Mouse (Mus musculus) adrenal gland, postnatal 4 days (tissue): Measurements from ENCODE around the gene Hspa8. TPM values are rescaled to one million over a fixed set of nuclear protein-coding genes. Genes with fewer than 3 reads are reported as not detected.

Experiments
- DNase-seq, 2 experiments: peaks; one replicate each; pipeline ENCODE4 v3.0.0; 2021 to 2022; ENCODE audit warnings: low spot score in 2 of 2, mixed read lengths in 2 of 2
- total RNA-seq, 2 experiments: library from RNA; stranded (reverse); gene quantifications; 2 replicates each; pipeline ENCODE4 v1.2.3; 2021

Hspa8 gene
- total RNA-seq, 2 experiments from 2014 or later: 1,260 to 1,409 TPM

DNA sequence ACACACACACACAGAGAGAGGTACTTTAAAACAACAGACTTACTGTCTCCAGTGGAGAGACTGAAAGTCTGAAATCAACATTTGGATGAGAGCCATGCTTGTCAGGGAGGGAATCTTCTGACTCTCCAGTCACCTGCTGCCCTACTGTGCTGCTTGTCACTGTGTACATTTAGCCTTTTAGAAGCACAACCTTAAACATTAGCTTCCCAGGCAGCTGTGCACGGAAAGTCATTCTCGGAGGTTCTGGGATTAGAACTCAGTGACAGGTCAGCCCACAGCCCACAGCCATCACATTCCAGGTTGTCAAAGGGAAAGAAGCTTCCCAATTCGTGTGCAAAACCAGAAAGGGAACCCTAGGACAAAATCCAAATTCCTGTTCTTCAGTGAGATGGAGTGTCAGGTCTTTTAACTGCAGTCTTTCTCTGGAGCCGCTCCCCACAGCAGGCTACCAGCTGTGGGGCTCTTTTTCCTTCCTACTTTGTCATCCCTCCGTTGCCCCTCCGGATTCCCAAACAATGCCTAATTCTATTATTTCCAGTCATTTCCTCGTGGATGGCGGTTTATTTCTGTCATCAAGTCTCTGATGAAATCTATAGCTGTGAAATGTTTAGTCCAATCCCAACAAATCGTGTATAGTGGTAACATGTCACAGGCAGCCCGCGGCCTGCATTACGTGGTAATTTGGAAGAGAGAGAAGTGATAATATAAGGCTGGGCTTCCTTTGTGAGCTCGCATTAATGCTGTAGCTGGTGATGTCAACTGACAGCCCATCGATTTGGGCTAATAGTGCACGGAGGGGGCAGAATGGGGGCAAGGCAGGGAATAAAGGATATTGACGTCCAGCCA is 7.5 kb downstream of the Hspa8 start:
- no peak for DNase-seq

DNA sequence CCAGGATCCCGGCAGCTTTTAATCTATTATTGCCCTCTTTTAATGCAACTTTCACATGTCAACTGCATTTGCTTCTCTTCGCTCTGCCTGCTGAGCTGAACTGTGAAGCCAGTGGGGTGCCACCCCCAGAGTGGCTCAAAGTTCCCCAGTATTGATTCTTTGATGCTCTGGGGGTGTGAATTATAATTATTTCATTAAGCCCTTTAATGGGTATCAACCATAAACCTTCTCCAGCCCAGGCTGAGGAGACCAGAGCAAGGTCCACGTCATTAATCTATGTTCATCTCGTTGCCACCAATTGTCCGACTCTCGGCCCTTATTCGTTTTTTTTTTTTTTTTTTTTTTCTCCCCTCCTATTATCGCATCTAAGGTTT is 8.1 kb downstream of the Hspa8 start:
- no peak for DNase-seq

DNA sequence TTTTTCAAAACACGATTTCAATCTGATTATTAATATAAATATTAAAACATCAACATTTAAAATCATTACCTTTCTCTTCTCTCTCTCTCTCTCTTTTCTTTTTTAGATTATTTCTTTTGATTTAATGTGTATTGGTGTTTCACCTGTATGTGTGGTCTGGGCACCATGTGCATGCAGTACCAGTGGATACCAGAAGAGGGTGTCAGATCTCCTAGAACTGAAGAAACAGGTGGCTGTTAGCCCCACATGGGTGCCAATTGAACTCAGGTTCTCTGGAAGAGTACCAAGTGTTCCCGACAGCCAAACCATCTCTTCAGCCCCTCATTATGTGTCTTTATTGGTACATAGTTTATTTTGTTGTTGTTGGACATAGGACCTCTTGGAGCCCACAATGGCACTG is 11.1 kb downstream of the Hspa8 start:
- DNase-seq: no peak

DNA sequence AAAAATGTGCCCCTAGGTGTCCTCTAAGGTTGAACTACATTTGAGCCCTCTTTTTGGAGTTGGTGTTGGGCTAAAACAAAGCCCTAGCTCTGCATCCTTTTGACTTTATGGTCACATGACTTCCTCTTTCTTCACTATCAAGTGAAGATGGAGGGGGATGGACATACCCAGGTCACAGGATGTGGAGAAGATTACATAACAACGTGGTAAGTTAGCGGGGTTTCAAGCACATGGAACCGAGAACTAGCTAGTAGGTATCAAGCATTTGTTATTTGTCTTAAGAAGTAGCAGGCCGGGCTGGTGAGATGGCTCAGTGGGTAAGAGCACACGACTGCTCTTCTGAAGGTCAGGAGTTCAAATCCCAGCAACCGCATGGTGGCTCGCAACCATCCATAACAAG is 13.3 kb downstream of the Hspa8 start:
- DNase-seq: no peak

DNA sequence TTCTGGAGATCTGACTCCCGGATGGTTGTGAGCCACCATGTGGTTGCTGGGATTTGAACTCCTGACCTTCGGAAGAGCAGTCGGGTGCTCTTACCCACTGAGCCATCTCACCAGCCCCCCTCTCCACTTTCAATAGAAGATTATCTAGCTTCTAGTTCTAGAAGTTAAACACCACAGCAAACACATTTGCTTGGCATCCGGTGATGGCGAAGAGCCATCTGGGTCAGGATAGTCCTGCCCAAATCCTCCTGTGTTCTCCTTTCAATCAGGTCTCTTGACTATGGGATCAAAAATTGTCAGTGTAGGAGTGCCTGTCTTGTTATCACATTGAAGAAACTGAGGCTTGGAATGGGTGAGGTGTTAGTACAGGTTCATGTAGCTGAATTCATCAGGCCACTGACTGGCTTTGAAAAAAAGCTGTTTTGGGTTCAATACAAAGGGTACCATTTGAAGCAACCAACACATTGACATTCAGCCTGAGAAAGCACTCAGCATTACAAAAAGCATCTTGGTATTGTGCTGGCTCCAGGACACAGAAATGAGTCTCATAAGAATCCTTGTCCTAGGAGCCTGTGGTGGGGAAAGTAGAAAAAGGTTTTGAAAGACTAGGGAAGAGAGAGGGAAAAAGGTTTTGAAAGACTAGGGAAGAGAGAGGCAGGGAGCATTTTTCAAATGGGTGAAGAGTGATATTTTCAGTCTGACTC is 16.7 kb downstream of the Hspa8 start:
- no peak for DNase-seq

DNA sequence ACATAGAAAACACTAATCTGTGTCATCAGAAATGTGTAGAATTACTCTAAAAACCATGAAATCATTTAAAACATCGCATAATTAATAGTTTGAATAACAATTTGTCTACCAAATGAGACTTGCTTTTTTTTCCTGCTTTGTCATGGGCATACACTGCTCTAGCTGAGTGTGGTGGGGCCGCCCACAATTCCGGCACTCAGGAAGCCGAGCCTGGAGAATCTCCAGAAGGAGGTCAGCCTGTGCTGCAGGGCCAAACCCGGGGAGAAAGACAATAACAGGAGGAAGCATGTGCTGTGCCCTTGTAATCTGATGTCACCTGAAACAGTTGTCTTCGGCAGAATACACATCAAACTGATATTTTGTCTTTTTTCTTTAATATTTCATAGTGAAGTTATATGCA is 24.8 kb downstream of the Hspa8 start:
- DNase-seq: no peak

DNA sequence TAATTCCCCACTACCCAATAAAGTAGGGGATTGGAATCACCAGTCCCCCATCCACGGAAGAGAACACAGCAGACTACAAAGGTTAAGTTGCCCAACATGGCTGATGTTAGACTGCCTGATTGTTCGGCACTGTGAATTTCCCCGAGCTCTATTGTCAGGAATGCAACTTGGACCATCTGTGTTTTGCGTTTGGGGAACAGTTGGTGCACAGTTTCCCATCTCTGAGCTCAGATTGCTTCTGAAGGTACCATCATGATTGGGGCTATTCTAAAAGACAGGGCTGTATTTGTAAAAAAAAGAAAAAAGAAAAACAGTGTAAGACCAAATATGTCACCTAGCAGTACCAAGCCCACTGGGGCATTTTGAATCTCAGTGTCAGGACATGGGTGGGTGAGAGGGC is 26.6 kb downstream of the Hspa8 start:
- no peak for DNase-seq

DNA sequence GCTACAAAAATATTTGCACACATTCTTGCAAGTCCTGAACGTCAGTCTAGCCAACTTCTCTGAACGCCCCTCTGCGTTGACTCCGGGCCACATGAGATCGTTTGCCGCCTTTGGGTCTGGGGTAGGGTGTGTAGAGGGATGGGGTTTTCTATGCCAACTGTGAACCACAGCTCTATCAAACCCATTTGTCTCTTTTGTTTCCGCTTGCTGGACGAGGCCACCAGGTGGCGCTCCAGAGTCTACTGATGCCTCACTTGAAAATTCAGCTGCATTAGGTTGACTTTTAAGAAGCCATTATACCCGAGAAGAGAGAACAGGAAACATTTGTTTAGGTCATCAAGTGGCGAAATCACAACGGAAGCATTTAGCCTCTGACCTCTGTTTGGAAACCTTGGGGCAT is 33.8 kb downstream of the Hspa8 start:
- peak; percentile 41 to 54 for DNase-seq

DNA sequence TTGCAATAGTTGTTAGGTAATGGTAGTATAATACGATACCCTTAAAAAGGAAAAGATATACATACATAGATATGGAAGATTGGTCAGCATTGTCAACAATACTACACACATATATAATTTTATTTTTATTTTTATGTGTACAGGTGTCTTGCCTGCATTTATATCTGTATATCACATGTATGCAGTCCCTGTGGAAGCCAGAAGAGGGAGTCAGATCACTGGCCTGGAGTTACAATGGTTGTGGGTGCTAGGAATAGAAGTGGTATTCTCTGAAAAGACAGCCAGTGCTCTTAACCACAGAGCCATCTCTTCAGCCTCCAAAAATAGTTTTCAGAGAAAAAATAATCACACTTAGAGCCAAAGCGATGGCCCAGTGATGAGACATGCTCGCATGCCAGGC is 35.9 kb downstream of the Hspa8 start:
- no peak for DNase-seq

DNA sequence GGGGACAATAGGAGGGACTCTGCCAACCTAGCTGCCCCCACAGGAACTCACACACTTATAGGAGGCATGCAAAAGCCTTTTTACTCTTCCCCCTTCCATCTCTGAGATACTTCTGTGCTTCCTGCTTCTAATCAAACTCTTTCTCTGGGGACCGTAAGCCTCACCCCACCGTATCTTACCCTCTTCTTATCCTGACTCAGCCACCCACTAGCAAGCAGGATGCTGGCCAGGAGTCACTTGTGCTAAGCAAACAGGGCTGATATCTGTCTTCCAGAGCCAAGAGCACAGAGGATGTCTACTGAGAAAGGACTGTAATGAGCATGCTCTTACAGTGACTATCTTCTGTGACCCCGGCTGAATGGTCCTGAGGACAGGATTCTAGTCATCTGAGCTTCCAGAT is 38.9 kb downstream of the Hspa8 start:
- DNase-seq: no peak

DNA sequence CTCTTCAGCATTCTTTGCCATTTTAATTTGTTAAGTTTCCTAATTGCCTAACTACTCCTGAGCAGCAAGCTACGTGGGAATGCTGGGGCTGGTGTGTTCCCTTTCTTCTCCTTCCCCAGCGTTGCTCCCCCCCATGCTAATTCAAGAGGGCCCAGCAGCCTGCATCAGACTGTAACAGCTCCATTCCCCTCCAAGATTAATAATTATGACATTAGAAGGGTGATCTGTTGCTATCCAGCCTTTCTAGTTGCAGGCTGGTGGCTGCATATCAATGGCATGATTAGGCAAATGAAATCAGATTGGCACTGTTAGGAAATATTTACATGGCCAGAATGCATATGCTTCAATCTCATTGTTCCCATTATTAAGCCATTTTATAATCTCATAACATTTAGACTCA is 50.7 kb downstream of the Hspa8 start:
- no peak for DNase-seq

DNA sequence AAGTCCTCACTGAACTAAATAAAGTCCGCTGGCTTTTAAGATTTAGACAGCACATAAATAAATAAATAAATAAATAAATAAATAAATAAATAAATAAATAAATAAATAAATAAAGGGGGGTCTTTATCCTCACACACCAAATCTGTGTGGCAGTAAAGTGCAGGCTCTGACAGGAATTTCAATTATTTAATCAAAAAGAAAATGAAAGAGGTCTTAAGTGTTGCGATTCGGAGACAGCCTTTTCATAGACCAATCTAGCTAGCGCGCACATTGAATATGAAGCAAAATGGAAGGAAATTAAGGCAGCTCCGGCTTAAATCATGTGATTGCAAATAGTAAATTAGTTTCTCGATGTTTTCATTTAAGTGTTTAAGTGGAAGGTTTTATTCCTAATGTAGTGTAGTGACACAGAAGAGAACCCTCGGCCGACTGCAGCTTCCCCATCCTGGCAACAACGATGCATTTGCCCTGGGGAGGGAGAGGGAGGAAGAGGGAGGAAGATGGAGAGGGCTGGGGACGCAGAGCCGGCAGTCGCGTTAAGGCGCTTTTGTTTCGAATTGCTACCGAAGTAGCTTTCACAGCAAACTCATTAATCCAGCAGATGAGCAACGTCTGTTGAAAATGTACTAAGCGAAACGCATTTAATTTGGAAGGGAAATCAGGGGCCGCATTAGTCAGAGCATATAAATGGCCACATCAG is 57.8 kb downstream of the Hspa8 start:
- no peak for DNase-seq

DNA sequence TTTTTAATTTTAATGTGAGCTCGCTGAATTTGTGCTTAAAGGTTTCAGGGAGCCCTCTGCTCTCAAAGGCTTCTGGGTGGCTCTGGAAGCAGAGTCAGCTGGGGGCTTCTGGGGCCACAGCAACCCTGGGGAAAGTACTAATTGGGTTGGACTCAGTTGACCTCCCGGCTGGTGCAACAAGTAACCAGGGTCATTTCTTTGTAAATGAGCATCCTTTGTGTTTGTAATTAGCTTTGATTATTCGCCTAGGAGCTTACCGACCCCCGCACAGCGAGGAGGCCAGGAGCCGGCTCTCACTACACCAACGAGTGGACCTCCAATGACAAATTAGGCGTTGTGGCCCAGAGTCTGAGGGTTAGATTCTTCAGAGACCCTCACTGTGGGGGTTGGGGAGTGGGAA is 58.4 kb downstream of the Hspa8 start:
- no peak for DNase-seq

Other genes starting within 250 kb of the Hspa8 start
- gene Gm21915, start 130.4 kb upstream of the Hspa8 start, total RNA-seq: not detected
- gene Clmp, start 115.0 kb upstream of the Hspa8 start, total RNA-seq: 10 to 100 TPM; 13.0 to 16.6 TPM
- under 1 TPM in 1 of 2 experiments, not detected in 1; 0.08 TPM for gene Bsx, start 73.1 kb downstream of the Hspa8 start, total RNA-seq
- gene Jhy, start 163.1 kb downstream of the Hspa8 start, total RNA-seq: under 1 TPM; 0.23 to 0.25 TPM
- under 1 TPM; 0.53 to 0.54 TPM for gene Crtam, start 203.6 kb downstream of the Hspa8 start, total RNA-seq